Mouse (Mus musculus) myocyte (in vitro differentiated cells): ENCODE results near the gene Guca2b. TPM values are rescaled to one million over a fixed set of nuclear protein-coding genes. Genes with fewer than 3 reads are reported as not detected.

Source experiments
- H3K27me3 ChIP-seq: one replicate; pipeline ENCODE4 v1.6.1; 2011; ENCODE audit not compliant: control insufficient read depth, insufficient read depth, insufficient read length
- H3K36me3 ChIP-seq: one replicate; pipeline ENCODE4 v1.6.1; 2011; ENCODE audit not compliant: control insufficient read depth, insufficient read depth
- H3K4me2 ChIP-seq: one replicate; pipeline ENCODE4 v1.6.1; 2011; ENCODE audit warnings: low read depth, control low read depth
- H3K4me3 ChIP-seq: one replicate; pipeline ENCODE4 v1.5.1; 2011; ENCODE audit warnings: mild to moderate bottlenecking, control low read depth, moderate library complexity
- H3K79me2 ChIP-seq: one replicate; pipeline ENCODE4 v1.6.1; 2011; ENCODE audit not compliant: control insufficient read depth, insufficient read depth
- H3ac ChIP-seq: one replicate; pipeline ENCODE4 v1.6.1; 2011; ENCODE audit not compliant: control insufficient read depth, insufficient read length
- CEBPB ChIP-seq: IDR thresholded peaks from 2 replicates; pipeline ENCODE4 v1.6.1; 2011; ENCODE audit warnings: mild to moderate bottlenecking, moderate library complexity; ENCODE audit not compliant: poor library complexity, insufficient read depth, severe bottlenecking
- E2F4 ChIP-seq: IDR thresholded peaks from one replicate; pipeline ENCODE4 v1.6.1; 2011; ENCODE audit warnings: mild to moderate bottlenecking, control low read depth, moderate library complexity; ENCODE audit not compliant: insufficient read depth
- MAX ChIP-seq: IDR thresholded peaks from one replicate; pipeline ENCODE4 v1.6.1; 2011; ENCODE audit warnings: low read depth, mild to moderate bottlenecking, control low read depth
- MYOD1 ChIP-seq, 3 experiments: IDR thresholded peaks; one replicate each; pipeline ENCODE4 v1.6.1; 2011; ENCODE audit warnings: control low read depth in 2 of 3, low read depth in 2 of 3, mild to moderate bottlenecking in 2 of 3, moderate library complexity in 1 of 3; ENCODE audit not compliant: insufficient read length in 2 of 3, control insufficient read depth in 1 of 3
- MYOG ChIP-seq, 3 experiments: IDR thresholded peaks; one replicate each; pipeline ENCODE4 v1.6.1; 2011; ENCODE audit warnings: control low read depth in 2 of 3, low read depth in 2 of 3, mild to moderate bottlenecking in 2 of 3; ENCODE audit not compliant: insufficient read length in 2 of 3, control insufficient read depth in 1 of 3, insufficient read depth in 1 of 3
- POLR2A ChIP-seq: IDR thresholded peaks from one replicate; pipeline ENCODE4 v1.6.1; 2011; ENCODE audit warnings: low read depth, mild to moderate bottlenecking, control low read depth, moderate library complexity; ENCODE audit not compliant: insufficient read length
- POLR2AphosphoS2 ChIP-seq: IDR thresholded peaks from one replicate; pipeline ENCODE4 v1.6.1; 2011; ENCODE audit warnings: low read depth, control low read depth; ENCODE audit not compliant: insufficient read length
- REST ChIP-seq: IDR thresholded peaks from one replicate; pipeline ENCODE4 v1.6.1; 2011; ENCODE audit warnings: mild to moderate bottlenecking, control low read depth, moderate library complexity; ENCODE audit not compliant: insufficient read depth, insufficient read length
- SRF ChIP-seq: IDR thresholded peaks from one replicate; pipeline ENCODE4 v1.6.1; 2011; ENCODE audit warnings: low read depth; ENCODE audit not compliant: control insufficient read depth, insufficient read length
- TCF12 ChIP-seq: IDR thresholded peaks from one replicate; pipeline ENCODE4 v1.6.1; 2011; ENCODE audit warnings: mild to moderate bottlenecking, control low read depth; ENCODE audit not compliant: poor library complexity, insufficient read depth, severe bottlenecking
- TCF3 ChIP-seq: IDR thresholded peaks from one replicate; pipeline ENCODE4 v1.6.1; 2011; ENCODE audit warnings: low read depth, control low read depth; ENCODE audit not compliant: insufficient read length
- USF1 ChIP-seq: IDR thresholded peaks from one replicate; pipeline ENCODE4 v1.6.1; 2011; ENCODE audit warnings: low read depth, mild to moderate bottlenecking, control low read depth, moderate library complexity
- polyA plus RNA-seq: library from polyadenylated mRNA; unstranded; fragments of >200 nt; fragmentation: generic; extraction: Trizol; gene quantifications from one replicate; pipeline ENCODE4 v1.2.1, GENCODE M21; 2012; ENCODE audit warnings: missing spikeins

Gene Guca2b
- polyA plus RNA-seq, 1 experiment: not detected

DNA sequence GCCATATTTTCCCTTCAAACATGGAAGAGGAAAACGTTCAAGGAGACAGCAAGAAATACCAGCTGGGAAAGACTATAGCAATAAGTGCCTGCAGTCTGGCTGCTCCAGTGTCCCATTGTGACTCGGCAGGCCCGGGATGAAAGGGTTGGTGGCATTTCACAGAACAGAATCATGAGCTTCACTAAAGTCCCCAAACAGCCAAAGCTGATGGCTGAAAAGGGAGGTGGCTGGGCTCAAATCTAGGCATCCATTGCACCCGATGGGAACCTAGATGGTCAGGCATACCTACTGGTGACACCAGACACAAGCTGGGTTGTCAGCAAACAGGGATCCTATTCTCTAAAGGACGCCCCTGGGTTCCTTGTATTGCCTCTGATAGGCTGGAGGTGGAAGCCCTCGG, 20.8 kb downstream of the Guca2b start:
- no peak overlapping the region for H3K4me2 ChIP-seq
- no peak overlapping the region for H3K4me3 ChIP-seq
- no peaks in the 10 kb centered on the region for H3K27me3 ChIP-seq
- H3ac ChIP-seq: no peak overlapping the region
- no peaks in the 10 kb centered on the region for H3K36me3 ChIP-seq
- TF ChIP-seq REST: no peak
- TF ChIP-seq CEBPB: no peak
- no peak for TF ChIP-seq USF1
- no peaks in the 10 kb centered on the region for H3K79me2 ChIP-seq

DNA sequence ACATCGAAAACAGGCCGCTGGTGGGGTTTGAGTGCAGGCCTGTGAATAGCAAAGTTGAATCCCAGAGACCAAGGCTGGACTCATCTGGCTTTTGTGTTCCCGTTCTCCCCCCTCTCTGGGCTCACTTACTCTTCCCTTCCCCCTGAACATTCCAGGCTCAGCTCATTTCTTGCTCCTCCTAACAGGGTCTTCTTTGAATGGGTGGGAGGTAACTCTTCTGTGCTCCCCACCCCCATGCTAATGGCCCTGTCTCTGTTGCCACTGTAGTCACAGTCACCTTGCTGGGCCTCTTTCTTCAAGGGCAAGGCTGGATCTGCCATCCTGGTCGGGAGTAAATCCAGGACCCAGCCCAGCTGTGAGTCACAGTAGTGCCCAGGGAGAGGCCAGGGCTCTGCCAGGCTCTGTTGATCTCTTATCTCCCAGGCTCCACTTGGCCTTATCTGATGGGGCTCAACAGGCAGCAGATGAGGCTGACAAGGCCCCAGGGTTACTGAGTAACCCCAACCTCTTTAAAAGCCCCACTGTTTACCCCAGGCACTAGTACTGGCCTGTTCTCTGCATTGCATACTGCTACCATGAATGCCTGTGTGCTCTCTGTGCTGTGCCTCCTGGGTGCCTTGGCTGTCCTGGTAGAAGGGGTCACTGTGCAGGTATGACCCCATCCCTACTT, 21.4 kb downstream of the Guca2b start, which contains the start of gene Guca2a:
Gene Guca2a, plus strand, starts transcription at position 529 of the 670 bp plus-strand sequence.
- Histone ChIP-seq H3ac (no peak within 1 kb of the TSS), H3K79me2 (no peaks in the 10 kb centered on the region), H3K4me2 (no peak within 1 kb of the TSS), H3K27me3 (no peaks in the 10 kb centered on the region), H3K4me3 (no peak within 1 kb of the TSS), H3K36me3 (no peaks in the 10 kb centered on the region)
- TF ChIP-seq CEBPB (no peak), POLR2A (no peak), REST (no peak), POLR2AphosphoS2 (no peak), SRF (no peak), USF1 (no peak), MAX (no peak), TCF3 (no peak), TCF12 (no peak), MYOG (IDR thresholded peaks at IDR 0.05; ENCODE audit: control insufficient read depth in 1 of 3, insufficient read depth in 1 of 3, insufficient read length in 2 of 3, low read depth in 2 of 3) (no peak), E2F4 (no peak), MYOD1 (IDR thresholded peaks at IDR 0.05; ENCODE audit: control insufficient read depth in 1 of 3, insufficient read length in 2 of 3, low read depth in 2 of 3) (no peak)

DNA sequence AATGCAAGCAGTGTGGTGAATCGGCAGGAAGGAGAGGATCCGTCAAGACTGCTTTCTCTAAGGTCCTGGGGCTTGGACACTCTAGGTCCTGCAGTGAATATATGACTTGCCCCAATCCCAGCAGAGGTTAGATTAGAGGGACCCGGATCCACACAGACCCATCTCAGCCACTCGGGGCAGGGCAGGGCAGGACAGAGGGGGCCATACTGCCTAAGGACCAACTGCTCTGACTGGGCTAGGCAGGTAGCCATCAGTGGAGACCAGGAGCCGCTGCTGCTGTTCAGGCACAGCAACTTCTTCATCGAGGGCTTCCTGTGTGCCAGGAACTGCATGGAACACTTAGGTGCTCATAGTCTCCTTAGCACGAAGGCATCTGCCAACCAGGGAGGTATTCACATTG, 22.0 kb downstream of the Guca2b start:
- H3ac ChIP-seq: no peak overlapping the region
- no peaks in the 10 kb centered on the region for H3K79me2 ChIP-seq
- no peak overlapping the region for H3K4me2 ChIP-seq
- TF ChIP-seq CEBPB (no peak), POLR2AphosphoS2 (no peak), MAX (no peak), USF1 (no peak), REST (no peak), MYOG (IDR thresholded peaks at IDR 0.05; ENCODE audit: control insufficient read depth in 1 of 3, insufficient read depth in 1 of 3, insufficient read length in 2 of 3, low read depth in 2 of 3) (no peak), MYOD1 (IDR thresholded peaks at IDR 0.05; ENCODE audit: control insufficient read depth in 1 of 3, insufficient read length in 2 of 3, low read depth in 2 of 3) (no peak), TCF12 (no peak), TCF3 (no peak)
- no peaks in the 10 kb centered on the region for H3K27me3 ChIP-seq
- H3K36me3 ChIP-seq: no peaks in the 10 kb centered on the region
- no peak overlapping the region for H3K4me3 ChIP-seq

DNA sequence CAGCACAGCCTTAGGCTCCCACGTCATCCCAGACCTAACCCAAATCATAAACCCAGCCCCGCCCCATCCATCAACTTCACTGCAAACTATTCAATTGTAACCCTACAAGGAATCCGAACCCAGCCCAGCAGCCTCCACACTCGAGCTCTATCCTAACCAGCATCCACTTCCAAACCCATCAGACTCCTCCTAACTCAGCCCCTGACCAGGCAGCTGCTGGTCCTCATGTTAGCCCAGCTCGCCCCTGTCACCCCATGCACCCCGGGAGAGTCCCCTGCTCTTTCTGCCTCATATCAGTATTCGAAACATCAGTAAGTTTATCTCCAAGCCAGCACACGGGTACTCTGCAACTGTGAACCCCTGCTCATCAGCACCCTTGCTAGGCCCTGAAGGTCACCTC, 23.1 kb downstream of the Guca2b start:
- no peak overlapping the region for H3K4me3 ChIP-seq
- no peaks in the 10 kb centered on the region for H3K79me2 ChIP-seq
- no peaks in the 10 kb centered on the region for H3K27me3 ChIP-seq
- no peak overlapping the region for H3ac ChIP-seq
- H3K4me2 ChIP-seq: no peak overlapping the region
- H3K36me3 ChIP-seq: no peaks in the 10 kb centered on the region
- TF ChIP-seq REST (no peak), CEBPB (no peak), E2F4 (no peak), TCF12 (no peak), SRF (no peak), MYOD1 (IDR thresholded peaks at IDR 0.05; ENCODE audit: control insufficient read depth in 1 of 3, insufficient read length in 2 of 3, low read depth in 2 of 3) (no peak), MYOG (IDR thresholded peaks at IDR 0.05; ENCODE audit: control insufficient read depth in 1 of 3, insufficient read depth in 1 of 3, insufficient read length in 2 of 3, low read depth in 2 of 3) (no peak), MAX (no peak), POLR2A (no peak), TCF3 (no peak), POLR2AphosphoS2 (no peak), USF1 (no peak)

DNA sequence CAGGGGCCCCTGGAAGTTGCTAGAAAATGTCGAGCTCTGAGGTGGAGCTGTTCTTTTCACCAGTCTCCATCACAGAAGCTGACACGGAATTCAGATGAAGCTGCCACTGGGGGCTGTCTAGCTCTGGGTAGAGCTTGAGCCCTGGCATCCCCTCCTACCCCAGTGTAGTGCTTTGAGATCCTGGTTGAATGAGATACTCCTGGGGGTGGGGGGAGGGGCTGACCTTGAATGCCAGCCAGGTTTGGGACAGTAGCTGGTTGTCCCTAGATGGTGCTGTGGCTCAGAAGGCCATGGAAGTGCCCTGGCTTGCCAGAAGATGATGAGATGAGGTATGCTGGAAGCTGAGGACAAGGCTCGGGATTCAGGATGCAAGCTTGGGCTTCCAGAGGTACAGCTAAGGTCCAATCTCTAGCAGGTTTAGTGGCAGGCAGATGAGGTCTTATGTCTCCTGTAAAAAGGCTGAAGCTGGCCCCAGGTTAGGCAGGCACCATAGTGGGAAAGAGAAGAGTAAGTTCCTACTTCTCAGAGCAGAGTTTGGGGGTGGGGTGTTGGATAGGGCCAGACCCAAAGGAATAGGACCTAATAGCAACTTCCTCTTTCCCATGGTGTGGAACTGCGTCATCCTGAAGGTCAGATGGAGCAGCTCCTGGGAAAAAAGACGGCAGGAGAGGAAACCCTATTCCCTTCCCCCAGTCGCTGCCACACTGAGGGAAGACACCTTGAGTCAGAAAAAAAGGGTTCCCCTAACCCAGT, 23.7 kb downstream of the Guca2b start:
- Histone ChIP-seq H3K4me3 (no peak overlapping the region), H3K79me2 (no peaks in the 10 kb centered on the region), H3K4me2 (no peak overlapping the region), H3K36me3 (peaks cover 2% of the 10 kb centered on the region), H3ac (no peak overlapping the region), H3K27me3 (no peaks in the 10 kb centered on the region)
- TF ChIP-seq MYOD1 (IDR thresholded peaks at IDR 0.05; ENCODE audit: control insufficient read depth in 1 of 3, insufficient read length in 2 of 3, low read depth in 2 of 3) (no peak), USF1 (no peak), MYOG (IDR thresholded peaks at IDR 0.05; ENCODE audit: control insufficient read depth in 1 of 3, insufficient read depth in 1 of 3, insufficient read length in 2 of 3, low read depth in 2 of 3) (no peak), TCF3 (no peak), POLR2A (no peak), SRF (no peak), REST (no peak), MAX (no peak), CEBPB (no peak), POLR2AphosphoS2 (no peak), TCF12 (no peak), E2F4 (no peak)
